Mouse (Mus musculus): Measurements from ENCODE around the gene Tubb4b. TPM values are rescaled to one million over a fixed set of nuclear protein-coding genes. Genes with fewer than 3 reads are reported as not detected.

Tubb4b gene
- polyA plus RNA-seq, 1 experiment from 2014 or later, result 448 TPM

DNA sequence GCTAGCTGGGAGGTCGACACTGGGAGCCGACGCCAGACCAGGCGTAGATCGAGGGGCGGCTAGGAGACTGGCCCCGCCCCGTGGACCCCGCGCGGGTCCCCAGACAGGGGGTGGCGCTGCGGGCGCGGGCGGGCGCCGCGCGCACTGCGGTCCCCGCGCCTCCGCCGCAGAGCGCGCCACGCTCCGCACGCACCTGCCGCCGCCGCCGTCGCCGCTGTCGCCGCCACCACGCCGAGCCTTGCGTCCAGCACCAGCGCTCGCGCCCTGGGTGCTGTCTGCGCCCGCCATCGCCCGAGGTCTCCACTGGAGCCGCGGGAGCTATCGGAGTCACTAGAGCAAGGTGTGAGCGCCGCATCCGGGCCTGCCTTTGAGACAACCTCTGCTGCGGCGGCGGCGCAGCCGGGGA is 17.6 kb upstream of the Tubb4b start, which contains the start of the genes Rnf208 and Cysrt1:
Gene Rnf208, plus strand, starts transcription at position 155 of the 406 bp plus-strand sequence.
Gene Cysrt1, minus strand, starts transcription at position 352 of the 406 bp plus-strand sequence.
- ATAC-seq, result peak; percentile 57; the same call in 1 of the 2 replicates
- no peaks in the 10 kb centered on the region for H3K9me3 ChIP-seq (replicated peaks)
- peaks cover 23% of the 10 kb centered on the region for H3K36me3 ChIP-seq (ENCODE audit: poor library complexity, severe bottlenecking)
- H3K9ac ChIP-seq, result peak within 1 kb of the TSS; percentile 89
- H3K27ac ChIP-seq, result peak within 1 kb of the TSS; percentile 35
- peaks cover 26% of the 10 kb centered on the region for H3K4me1 ChIP-seq
- peaks cover 13% of the 10 kb centered on the region; the same call in 1 of the 2 replicates for H3K27me3 ChIP-seq
- peak within 1 kb of the TSS; percentile 66 for H3K4me3 ChIP-seq
- H3K4me2 ChIP-seq, result peak within 1 kb of the TSS; percentile 92
- 0% methylated on average over 44 of the region's 59 CpGs for WGBS

DNA sequence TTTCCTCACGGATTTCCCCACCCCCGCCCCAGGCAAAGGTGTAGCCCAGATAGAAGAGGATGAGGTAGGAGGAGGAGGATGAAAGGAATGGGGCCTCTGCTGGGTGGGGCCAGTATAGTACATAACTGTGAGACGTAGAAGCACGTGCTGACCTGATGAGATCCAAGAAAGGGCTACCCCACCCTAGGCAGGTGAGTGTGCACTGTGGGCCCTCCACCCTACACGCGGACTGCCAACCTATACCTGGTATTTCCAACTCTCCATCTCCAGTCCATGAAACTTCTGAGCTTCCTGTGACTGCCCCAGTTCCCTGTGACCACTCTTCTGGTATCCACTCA is 16.9 kb upstream of the Tubb4b start:
- H3K9ac ChIP-seq, result peak overlapping the region; percentile 89
- WGBS, result 20% methylated on average over 6 of the region's 6 CpGs
- ATAC-seq, result peak; percentile 23; the same call in 1 of the 2 replicates
- H3K36me3 ChIP-seq (ENCODE audit: poor library complexity, severe bottlenecking), result peaks cover 16% of the 10 kb centered on the region
- H3K4me2 ChIP-seq, result peak overlapping the region; percentile 92
- peaks cover 26% of the 10 kb centered on the region for H3K4me1 ChIP-seq
- H3K4me3 ChIP-seq, result peak overlapping the region; percentile 66
- no peaks in the 10 kb centered on the region for H3K9me3 ChIP-seq (replicated peaks)
- H3K27me3 ChIP-seq, result peaks cover 17% of the 10 kb centered on the region; the same call in 1 of the 2 replicates
- 0 out of 2 replicates have a peak overlapping the region, but pooled peaks have one; percentile 27 for H3K27ac ChIP-seq

DNA sequence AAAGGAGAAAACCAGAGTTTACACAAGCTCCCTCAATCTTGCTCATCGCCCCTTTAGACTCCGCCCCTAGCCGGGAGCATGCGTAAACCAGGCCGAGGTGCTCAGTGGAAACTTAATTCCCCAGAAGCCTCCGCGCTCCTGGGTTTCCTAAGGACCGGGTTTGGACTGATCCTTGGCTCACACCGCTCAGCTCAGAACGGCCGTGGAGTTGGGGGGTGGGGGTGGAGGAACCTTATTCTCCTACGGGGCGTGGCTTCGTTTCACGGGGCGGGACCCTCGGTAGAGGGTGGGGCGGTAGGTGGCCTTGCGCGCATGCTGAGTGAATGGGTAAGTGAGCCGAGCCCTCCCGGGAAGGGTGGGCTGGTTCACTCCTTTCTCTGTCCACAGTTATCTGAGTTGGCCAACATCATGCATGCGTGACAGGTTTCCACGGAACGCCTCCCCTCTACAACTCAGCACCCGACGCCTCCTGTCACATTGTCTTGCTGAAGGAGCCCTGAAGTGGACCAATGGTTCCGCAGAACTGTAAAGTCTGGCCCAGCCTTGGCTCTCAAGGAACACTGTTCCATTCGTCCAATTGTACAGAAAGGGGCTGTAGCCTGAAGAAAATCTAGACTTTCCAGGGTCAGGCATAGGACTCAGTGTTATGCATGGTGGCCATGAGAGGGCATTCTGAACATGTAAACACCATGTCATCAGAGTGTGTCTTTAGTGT is 16.4 kb upstream of the Tubb4b start:
- Histone ChIP-seq H3K27ac (peak overlapping the region; percentile 27; the same call in 1 of the 2 replicates), H3K9ac (peak overlapping the region; percentile 45), H3K4me3 (peak overlapping the region; percentile 66), H3K4me1 (peaks cover 26% of the 10 kb centered on the region), H3K9me3 (replicated peaks) (no peaks in the 10 kb centered on the region), H3K27me3 (peaks cover 20% of the 10 kb centered on the region; the same call in 1 of the 2 replicates), H3K4me2 (peak overlapping the region; percentile 92), H3K36me3 (ENCODE audit: poor library complexity, severe bottlenecking) (peaks cover 11% of the 10 kb centered on the region)
- WGBS, result 1% methylated on average over 29 of the region's 29 CpGs
- peak; percentile 84 for ATAC-seq

DNA sequence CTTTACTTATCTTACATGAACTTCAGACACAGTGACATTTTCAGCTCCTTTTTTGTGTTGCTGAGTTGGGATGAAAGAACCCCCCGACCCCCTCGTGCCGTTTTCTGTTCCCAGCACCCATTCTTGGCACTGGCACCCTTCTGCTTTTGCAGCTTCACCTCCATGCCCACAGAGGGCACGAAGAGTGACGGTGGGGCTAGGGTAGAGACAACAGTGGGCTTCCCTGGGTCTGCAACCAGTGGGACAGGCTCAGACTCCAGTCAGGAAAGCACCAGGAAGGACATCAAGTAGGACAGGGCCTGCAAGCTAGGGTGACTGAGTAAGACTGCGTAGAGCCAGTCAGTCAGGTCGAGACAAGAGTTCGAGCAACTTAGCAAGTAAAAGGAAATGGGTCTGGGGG is 15.8 kb upstream of the Tubb4b start:
- Histone ChIP-seq H3K4me2 (peak overlapping the region; percentile 92), H3K4me1 (peaks cover 26% of the 10 kb centered on the region), H3K36me3 (ENCODE audit: poor library complexity, severe bottlenecking) (peaks cover 5% of the 10 kb centered on the region; the same call in 1 of the 2 replicates), H3K4me3 (peak overlapping the region; percentile 66; the same call in 1 of the 2 replicates), H3K9ac (peak overlapping the region; percentile 45; the same call in 1 of the 2 replicates), H3K9me3 (replicated peaks) (no peaks in the 10 kb centered on the region), H3K27me3 (peaks cover 20% of the 10 kb centered on the region; the same call in 1 of the 2 replicates), H3K27ac (no peak overlapping the region)
- WGBS, result 47% methylated on average over 8 of the region's 8 CpGs
- no peak; the same call in 1 of the 2 replicates for ATAC-seq

DNA sequence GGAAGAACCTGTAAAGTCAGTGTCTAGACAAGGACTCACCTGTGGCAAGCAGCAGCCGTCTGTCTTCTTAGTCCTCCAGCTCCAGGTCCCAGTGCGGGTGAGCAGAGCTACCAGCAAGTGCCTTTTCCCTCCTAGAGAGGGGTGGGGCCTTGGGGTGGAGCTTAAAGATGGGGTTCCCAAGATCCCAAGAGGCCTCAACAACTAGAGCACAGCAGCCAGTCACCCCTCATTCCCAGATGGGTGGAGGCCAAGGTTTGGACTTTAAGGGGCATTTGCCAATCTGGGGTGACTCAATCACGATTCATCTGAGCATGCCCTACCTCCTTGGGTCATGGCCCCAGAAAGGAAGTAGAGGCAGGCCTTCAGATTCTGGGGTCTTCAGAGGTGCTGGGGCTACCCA is 15.3 kb upstream of the Tubb4b start:
- no peak overlapping the region for H3K4me3 ChIP-seq
- no peak overlapping the region for H3K4me2 ChIP-seq
- WGBS, result 90% methylated on average over 3 of the region's 3 CpGs
- no peaks in the 10 kb centered on the region for H3K36me3 ChIP-seq (ENCODE audit: poor library complexity, severe bottlenecking)
- H3K9me3 ChIP-seq (replicated peaks), result no peaks in the 10 kb centered on the region
- H3K27ac ChIP-seq, result no peak overlapping the region
- H3K27me3 ChIP-seq, result peaks cover 20% of the 10 kb centered on the region; the same call in 1 of the 2 replicates
- H3K9ac ChIP-seq, result no peak overlapping the region
- peaks cover 26% of the 10 kb centered on the region for H3K4me1 ChIP-seq
- no peak for ATAC-seq

DNA sequence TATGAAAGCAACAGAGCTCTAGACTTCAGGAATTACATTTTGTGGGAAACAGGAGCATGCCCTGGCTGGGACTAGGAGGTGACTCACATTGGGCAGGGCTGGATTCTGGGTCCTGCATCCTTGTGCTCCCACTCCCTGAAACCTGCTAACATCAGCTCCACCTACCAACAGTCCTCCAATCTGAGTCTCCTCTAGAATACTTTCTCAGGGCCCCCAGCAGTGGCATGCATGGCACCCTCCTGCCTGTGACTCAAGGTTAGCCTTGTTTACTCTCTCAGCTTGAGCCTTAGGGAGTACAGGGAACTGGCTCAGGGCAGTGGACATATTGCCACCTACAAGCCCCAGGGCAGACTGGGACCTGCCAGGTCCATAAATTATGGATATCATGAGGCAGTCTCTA is 13.6 kb upstream of the Tubb4b start:
- H3K4me3 ChIP-seq, result no peak overlapping the region
- H3K4me1 ChIP-seq, result peaks cover 26% of the 10 kb centered on the region
- H3K9me3 ChIP-seq (replicated peaks), result no peaks in the 10 kb centered on the region
- no peak for ATAC-seq
- H3K27ac ChIP-seq, result no peak overlapping the region
- H3K27me3 ChIP-seq, result peaks cover 24% of the 10 kb centered on the region
- H3K36me3 ChIP-seq (ENCODE audit: poor library complexity, severe bottlenecking), result no peaks in the 10 kb centered on the region
- H3K9ac ChIP-seq, result no peak overlapping the region
- H3K4me2 ChIP-seq, result no peak overlapping the region

DNA sequence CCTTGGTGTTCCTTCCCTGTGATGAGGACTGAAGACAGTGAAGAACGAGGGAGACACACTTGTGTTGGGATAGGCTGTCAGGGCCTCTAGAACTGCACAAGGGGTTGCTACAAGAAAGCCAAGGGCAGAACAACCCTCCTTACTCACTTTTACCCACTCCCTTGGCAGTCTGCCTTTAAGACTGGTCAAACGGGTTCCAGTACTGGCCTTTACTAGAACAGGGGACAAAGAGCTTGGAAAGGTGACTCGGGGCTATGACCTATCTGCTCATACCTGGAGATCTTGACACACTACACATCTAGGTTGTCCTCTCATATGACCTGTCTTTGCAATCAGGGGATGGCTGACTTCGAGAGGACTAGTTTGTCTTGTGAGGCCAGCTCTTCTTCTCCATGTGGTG is 13.0 kb upstream of the Tubb4b start:
- H3K9me3 ChIP-seq (replicated peaks), result no peaks in the 10 kb centered on the region
- no peaks in the 10 kb centered on the region for H3K36me3 ChIP-seq (ENCODE audit: poor library complexity, severe bottlenecking)
- peaks cover 24% of the 10 kb centered on the region for H3K27me3 ChIP-seq
- no peak for ATAC-seq
- no peak overlapping the region for H3K4me2 ChIP-seq
- no peak overlapping the region for H3K4me3 ChIP-seq
- no peak overlapping the region for H3K9ac ChIP-seq
- H3K4me1 ChIP-seq, result peaks cover 20% of the 10 kb centered on the region
- no peak overlapping the region for H3K27ac ChIP-seq
- 63% methylated on average over 4 of the region's 4 CpGs for WGBS

DNA sequence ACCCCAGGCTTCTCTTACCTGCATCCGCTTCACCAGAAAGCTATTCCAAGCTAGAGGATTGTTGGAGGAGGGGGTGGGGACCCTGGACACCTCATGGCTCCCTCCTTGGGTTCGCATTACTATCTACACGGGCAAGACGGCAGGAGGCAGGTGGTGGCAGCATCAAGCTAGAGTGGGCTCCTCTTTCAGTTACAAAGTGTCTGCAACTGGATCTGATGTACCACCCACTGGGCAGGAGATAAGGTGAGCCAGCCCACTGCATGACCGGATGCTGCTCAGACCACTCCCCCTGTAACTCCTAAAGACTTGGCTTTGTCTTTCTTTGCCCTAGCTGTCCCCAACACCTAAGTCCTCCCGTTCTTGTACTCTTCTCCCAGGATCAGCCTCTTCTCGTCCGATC is 12.1 kb upstream of the Tubb4b start, which contains the start of gene Rnf224:
Gene Rnf224, minus strand, starts transcription at position 174 of the 400 bp plus-strand sequence.
- WGBS, result 37% methylated on average over 8 of the region's 8 CpGs
- H3K4me3 ChIP-seq, result no peak within 1 kb of the TSS
- H3K27ac ChIP-seq, result no peak within 1 kb of the TSS
- H3K9ac ChIP-seq, result no peak within 1 kb of the TSS
- H3K4me2 ChIP-seq, result no peak within 1 kb of the TSS
- no peaks in the 10 kb centered on the region for H3K9me3 ChIP-seq (replicated peaks)
- H3K27me3 ChIP-seq, result peaks cover 24% of the 10 kb centered on the region
- peaks cover 14% of the 10 kb centered on the region for H3K4me1 ChIP-seq
- ATAC-seq, result no peak
- H3K36me3 ChIP-seq (ENCODE audit: poor library complexity, severe bottlenecking), result no peaks in the 10 kb centered on the region

DNA sequence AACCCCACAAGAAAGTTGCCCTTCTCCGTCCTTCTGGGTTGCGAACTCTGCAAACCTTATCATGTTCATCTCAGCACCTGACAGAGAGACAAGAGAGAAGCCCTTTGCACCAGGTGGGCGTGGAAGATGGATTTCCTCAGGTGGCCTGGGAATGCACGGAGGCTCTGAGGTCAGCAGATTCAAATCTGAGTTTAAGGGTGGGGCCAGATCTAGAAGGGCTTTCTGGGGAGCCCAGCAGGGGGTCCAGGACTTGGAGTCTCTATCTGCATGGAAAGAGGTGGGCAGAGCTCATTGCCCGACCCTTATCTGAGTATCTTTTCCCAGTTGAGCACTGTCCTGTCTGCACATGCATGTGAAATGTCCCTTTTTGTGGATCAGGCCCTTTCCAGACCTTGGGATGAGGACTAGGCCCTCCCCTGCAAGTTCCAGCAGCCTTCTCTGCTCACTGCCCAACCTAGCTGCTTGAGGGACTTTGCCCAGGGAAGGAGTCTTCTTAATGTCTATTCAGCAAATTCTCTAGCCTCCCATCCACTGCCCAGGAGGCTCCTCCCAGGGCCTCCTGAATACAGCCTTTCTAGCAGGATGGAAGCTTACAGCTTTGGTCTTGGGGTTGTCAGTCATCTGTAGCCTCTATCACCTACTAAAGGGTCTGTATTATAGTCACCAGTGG is 10.2 kb upstream of the Tubb4b start:
- Histone ChIP-seq H3K4me2 (no peak overlapping the region), H3K36me3 (ENCODE audit: poor library complexity, severe bottlenecking) (no peaks in the 10 kb centered on the region), H3K9me3 (replicated peaks) (no peaks in the 10 kb centered on the region), H3K4me1 (no peaks in the 10 kb centered on the region), H3K9ac (no peak overlapping the region), H3K4me3 (no peak overlapping the region), H3K27me3 (peaks cover 33% of the 10 kb centered on the region), H3K27ac (no peak overlapping the region)
- 78% methylated on average over 5 of the region's 5 CpGs for WGBS
- ATAC-seq, result no peak

DNA sequence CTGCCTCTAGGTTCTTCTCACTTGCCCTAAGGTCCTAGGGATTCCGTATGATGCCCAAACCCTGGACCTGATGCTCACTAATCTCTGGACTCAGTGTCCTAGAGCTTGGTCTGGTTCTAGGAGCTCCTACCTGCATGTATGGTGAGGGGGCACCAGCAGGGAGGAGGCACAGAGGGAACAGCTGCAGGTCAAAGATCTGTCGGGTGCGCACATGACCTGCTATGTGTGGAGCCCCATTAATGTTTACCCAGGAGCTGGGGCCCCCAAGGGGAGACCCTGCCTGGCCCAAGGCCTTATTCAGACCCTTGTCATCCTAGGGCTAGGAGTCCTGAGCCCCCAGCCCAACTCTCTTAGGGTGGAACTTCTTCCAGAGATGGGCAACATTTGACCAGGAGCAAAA is 9.5 kb upstream of the Tubb4b start, which contains the start of gene Slc34a3:
Gene Slc34a3, minus strand, starts transcription at position 315 of the 400 bp plus-strand sequence.
- no peak for ATAC-seq
- Histone ChIP-seq H3K4me2 (no peak within 1 kb of the TSS), H3K4me1 (no peaks in the 10 kb centered on the region), H3K36me3 (ENCODE audit: poor library complexity, severe bottlenecking) (no peaks in the 10 kb centered on the region), H3K4me3 (no peak within 1 kb of the TSS), H3K9ac (no peak within 1 kb of the TSS), H3K27me3 (peaks cover 36% of the 10 kb centered on the region), H3K9me3 (replicated peaks) (no peaks in the 10 kb centered on the region), H3K27ac (no peak within 1 kb of the TSS)
- WGBS, result 88% methylated on average over 3 of the region's 3 CpGs

DNA sequence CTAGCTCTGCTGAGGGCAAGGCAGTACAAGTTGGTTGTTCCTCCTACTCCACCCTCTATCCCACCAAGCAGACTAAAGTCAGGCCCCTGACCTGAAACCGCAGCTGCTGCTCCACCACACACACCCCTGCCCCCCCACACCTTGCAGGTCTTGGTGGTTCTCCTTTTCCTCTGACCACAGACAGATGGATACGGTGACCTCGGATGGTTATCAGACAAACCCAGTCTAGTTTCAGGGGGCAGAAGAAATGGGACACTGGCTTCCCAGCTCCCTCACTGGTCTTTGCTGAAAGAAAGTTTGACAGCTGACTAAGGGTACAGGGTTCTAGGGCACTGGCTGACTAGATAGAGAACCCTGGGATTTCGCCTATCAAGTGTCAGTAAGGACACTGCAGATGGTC is 8.9 kb upstream of the Tubb4b start:
- Histone ChIP-seq H3K4me3 (no peak overlapping the region), H3K27me3 (peaks cover 32% of the 10 kb centered on the region), H3K9me3 (replicated peaks) (no peaks in the 10 kb centered on the region), H3K4me1 (0 out of 2 replicates have a peak, but pooled peaks cover 6% of the 10 kb centered on the region), H3K4me2 (no peak overlapping the region), H3K27ac (no peak overlapping the region), H3K36me3 (ENCODE audit: poor library complexity, severe bottlenecking) (no peaks in the 10 kb centered on the region), H3K9ac (no peak overlapping the region)
- ATAC-seq, result no peak
- WGBS, result 86% methylated on average over 4 of the region's 4 CpGs

DNA sequence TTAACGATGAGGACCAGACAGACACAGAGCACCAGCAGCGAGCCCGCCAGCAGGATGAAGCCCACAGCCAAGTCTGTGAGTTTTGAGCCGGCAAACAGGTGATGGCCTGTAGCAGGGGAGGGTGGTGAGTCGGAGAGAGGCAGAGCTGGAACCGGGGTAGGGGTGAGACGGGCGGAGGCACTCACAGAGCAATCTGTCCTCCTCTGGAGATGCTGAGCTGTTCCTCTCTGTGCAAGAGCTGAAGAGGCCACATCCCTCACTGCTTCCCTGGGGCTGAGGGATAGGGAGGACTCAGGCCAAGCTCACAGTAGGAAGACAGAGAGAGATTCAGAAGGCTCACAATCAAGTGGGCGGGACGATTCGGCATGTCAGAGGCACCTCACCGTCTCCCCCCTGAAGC is 6.5 kb upstream of the Tubb4b start:
- Histone ChIP-seq H3K4me2 (no peak overlapping the region), H3K36me3 (ENCODE audit: poor library complexity, severe bottlenecking) (no peaks in the 10 kb centered on the region), H3K4me3 (no peak overlapping the region), H3K27me3 (peaks cover 22% of the 10 kb centered on the region), H3K4me1 (0 out of 2 replicates have a peak, but pooled peaks cover 9% of the 10 kb centered on the region), H3K9me3 (replicated peaks) (no peaks in the 10 kb centered on the region), H3K27ac (no peak overlapping the region), H3K9ac (no peak overlapping the region)
- 51% methylated on average over 12 of the region's 12 CpGs for WGBS
- ATAC-seq, result no peak
